Mouse (Mus musculus) embryonic facial prominence, embryonic 15.5 days (tissue): ENCODE measurements around the gene Tspyl2. TPM values are rescaled to one million over a fixed set of nuclear protein-coding genes. Genes with fewer than 3 reads are reported as not detected.

Experiments
- ATAC-seq: fragments of 200-750 bp; cut with Nextera tagmentation; 2 replicates; pipeline ENCODE4 v1.8.0; 2017; ENCODE audit warnings: low read depth, moderate TSS enrichment; ENCODE audit not compliant: insufficient number of reproducible peaks, low FRiP score, low TSS enrichment
- H3K27ac ChIP-seq: fragments of 300-500 bp; sonication (generic); replicated peaks from 2 replicates; pipeline ENCODE4 v1.5.1; 2015; ENCODE audit warnings: mild to moderate bottlenecking, inconsistent platforms
- H3K27me3 ChIP-seq: fragments of 300-500 bp; sonication (generic); 2 replicates; pipeline ENCODE4 v1.6.1; 2015; ENCODE audit warnings: inconsistent platforms
- H3K36me3 ChIP-seq: fragments of 300-500 bp; sonication (generic); 2 replicates; pipeline ENCODE4 v1.6.1; 2015; ENCODE audit warnings: mild to moderate bottlenecking, inconsistent platforms
- H3K4me1 ChIP-seq: fragments of 300-500 bp; sonication (generic); 2 replicates; pipeline ENCODE4 v1.6.1; 2015; ENCODE audit warnings: inconsistent platforms
- H3K4me2 ChIP-seq: fragments of 300-500 bp; sonication (generic); replicated peaks from 2 replicates; pipeline ENCODE4 v1.6.1; 2015; ENCODE audit warnings: mild to moderate bottlenecking, inconsistent platforms
- H3K4me3 ChIP-seq: fragments of 300-500 bp; sonication (generic); replicated peaks from 2 replicates; pipeline ENCODE4 v1.5.1; 2015; ENCODE audit warnings: mild to moderate bottlenecking, inconsistent platforms
- H3K9ac ChIP-seq: fragments of 300-500 bp; sonication (generic); 2 replicates; pipeline ENCODE4 v1.6.1; 2015; ENCODE audit warnings: inconsistent platforms
- H3K9me3 ChIP-seq: fragments of 300-500 bp; sonication (generic); replicated peaks from 2 replicates; pipeline ENCODE4 v1.6.1; 2016; ENCODE audit warnings: inconsistent platforms
- WGBS: fragments of 180-500 bp; shearing (Covaris S2); methylation state at CpG from one replicate; pipeline ENCODE4 v1.1.7; 2015; 5-methylcytosine and 5-hydroxymethylcytosine counted together
- polyA plus RNA-seq: library from polyadenylated mRNA; unstranded; fragments of >200 nt; fragmentation: Nextera tagmentation; extraction: Ambion mirVana; gene quantifications from 2 replicates; pipeline ENCODE4 v1.2.1, GENCODE M21; 2015

The Tspyl2 gene
- 35.3 and 42.8 TPM in 2 replicates for polyA plus RNA-seq

DNA sequence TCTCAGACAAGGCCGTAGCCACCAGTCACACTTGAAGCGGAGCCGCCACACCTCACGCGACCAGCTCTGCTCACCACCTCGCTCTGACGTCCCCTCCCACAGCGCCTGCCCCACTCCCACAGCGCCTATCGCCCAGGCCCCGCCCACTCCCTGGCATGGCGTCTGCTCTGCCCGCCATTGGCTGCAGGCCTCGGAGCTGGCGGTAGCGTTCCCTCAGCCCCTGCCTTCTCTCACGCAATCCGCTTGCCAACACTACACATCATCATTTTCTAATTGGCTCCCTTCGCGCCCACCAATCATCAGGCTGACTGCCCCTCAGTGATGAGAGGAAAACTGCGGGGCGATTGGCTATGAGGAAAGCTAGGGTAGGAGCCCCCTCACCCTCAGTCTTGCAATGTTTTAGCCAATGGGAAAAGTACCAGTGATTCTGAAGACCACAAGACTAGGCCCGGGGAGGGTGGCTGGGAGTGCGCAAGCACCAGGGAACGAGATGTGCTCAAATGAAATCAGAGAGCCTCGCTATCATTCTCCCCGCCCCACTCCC is at the start of gene Tspyl2:
Tspyl2 (minus strand) TSS at position 68 of the 544 bp plus-strand sequence.
- Histone ChIP-seq H3K27me3 (peaks cover 41% of the 10 kb centered on the region), H3K4me3 (peak within 1 kb of the TSS; percentile 59), H3K4me2 (peak within 1 kb of the TSS; percentile 51), H3K36me3 (peaks cover 3% of the 10 kb centered on the region; the same call in 1 of the 2 replicates), H3K9me3 (no peaks in the 10 kb centered on the region), H3K4me1 (no peaks in the 10 kb centered on the region), H3K9ac (peak within 1 kb of the TSS; percentile 69), H3K27ac (peak within 1 kb of the TSS; percentile 91)
- ATAC-seq: peak; percentile 97
- WGBS: 8% methylated on average over 27 of the region's 27 CpGs

DNA sequence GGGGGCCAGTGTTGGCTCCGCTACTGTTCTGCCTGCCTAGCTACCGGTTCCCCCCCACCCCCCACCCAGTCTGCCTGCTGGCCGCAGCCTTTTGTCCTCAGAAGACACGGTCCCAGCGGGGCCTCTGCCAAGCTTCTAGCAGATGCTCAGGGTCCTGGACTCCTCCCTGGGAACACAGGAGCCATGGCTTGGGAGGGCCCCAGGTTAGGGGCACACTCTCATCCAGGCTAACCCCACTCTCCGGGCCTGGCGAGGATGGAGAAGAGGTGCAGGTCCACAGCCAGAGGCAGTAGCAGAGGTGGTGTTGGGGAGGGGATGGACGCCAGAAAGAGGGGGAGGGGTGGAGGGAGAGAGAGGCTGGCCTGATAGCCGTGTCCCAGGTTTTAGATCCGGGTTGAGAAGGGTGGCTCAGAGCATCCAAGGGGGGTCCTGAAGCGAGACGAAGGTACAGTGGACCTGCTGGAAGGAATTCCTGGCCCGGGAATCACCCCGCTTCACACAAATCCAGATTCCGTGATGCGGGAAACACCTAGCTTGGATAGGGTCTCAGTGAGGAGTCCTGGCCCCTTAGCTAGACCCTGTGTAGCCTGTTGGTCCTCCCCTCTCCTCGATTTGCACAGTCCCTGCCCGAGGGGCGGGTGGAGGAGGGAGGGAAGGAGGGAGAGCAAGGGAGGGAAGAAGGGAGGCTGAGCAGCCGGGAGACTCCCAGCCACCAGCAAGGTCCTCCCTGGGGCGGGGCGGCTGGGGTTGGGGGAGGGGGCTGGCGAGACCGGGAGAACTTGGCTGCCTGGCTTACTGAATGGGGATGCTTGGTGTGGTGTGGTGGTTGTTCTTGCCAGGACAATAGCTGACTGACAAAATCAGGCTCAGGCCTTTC is 26.4 kb upstream of the Tspyl2 start, which contains the start of gene Gpr173:
Gpr173 (minus strand) TSS at position 308 of the 877 bp plus-strand sequence.
- ATAC-seq: peak; percentile 94
- H3K4me1 ChIP-seq: peaks cover 5% of the 10 kb centered on the region; the same call in 1 of the 2 replicates
- no peaks in the 10 kb centered on the region for H3K36me3 ChIP-seq
- H3K27ac ChIP-seq: 0 out of 2 replicates have a peak within 1 kb of the TSS, but pooled peaks have one; percentile 44
- 15% methylated on average over 23 of the region's 24 CpGs for WGBS
- H3K9me3 ChIP-seq: no peaks in the 10 kb centered on the region
- H3K4me3 ChIP-seq: peak within 1 kb of the TSS; percentile 49
- peak within 1 kb of the TSS; percentile 13; the same call in 1 of the 2 replicates for H3K9ac ChIP-seq
- peak within 1 kb of the TSS; percentile 55 for H3K4me2 ChIP-seq
- peaks cover 28% of the 10 kb centered on the region for H3K27me3 ChIP-seq

DNA sequence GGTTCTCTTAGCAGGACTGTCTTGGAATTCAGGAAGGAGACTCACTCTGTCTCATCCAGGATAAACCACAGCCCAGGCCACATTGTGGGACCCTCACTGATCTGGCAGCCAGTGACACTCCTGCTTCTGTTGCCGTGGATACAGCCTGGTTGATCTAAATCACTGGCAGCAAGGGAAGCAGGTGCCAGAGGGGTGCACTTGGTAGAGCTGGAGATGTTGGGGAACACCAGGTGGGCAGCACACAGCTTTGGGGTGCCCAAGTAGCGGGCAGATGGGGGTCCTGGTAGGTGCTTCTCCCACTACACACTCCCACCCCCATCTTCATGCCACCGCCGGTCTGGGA is 25.8 kb upstream of the Tspyl2 start:
- Histone ChIP-seq H3K4me2 (peak overlapping the region; percentile 55), H3K9me3 (no peaks in the 10 kb centered on the region), H3K27me3 (peaks cover 28% of the 10 kb centered on the region), H3K36me3 (no peaks in the 10 kb centered on the region), H3K4me3 (peak overlapping the region; percentile 49), H3K4me1 (peaks cover 5% of the 10 kb centered on the region; the same call in 1 of the 2 replicates), H3K9ac (peak overlapping the region; percentile 13; the same call in 1 of the 2 replicates), H3K27ac (no peak overlapping the region)
- 19% methylated on average over 4 of the region's 4 CpGs for WGBS
- ATAC-seq: peak; percentile 5; the same call in 1 of the 2 replicates

DNA sequence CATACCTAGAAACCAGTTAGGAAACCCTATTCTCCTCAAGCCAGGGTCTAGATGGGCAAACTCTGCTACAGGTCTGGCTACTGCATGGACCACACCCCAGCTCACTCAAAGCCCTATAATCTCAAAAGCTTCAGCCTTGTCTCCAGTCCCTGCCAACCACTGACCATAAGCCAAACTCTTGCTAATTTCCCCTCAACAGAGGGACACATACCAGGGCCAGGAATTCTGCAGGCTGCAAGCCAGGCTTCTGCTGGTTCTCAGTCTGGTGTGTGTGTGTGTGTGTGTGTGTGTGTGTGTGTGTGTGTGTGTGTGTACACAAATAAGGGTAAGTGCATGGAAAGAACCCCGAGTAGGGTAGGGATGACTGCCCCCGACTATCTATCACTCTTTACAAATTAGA is 24.2 kb upstream of the Tspyl2 start:
- H3K9ac ChIP-seq: no peak overlapping the region
- no peak overlapping the region for H3K4me3 ChIP-seq
- no peak overlapping the region for H3K4me2 ChIP-seq
- H3K9me3 ChIP-seq: no peaks in the 10 kb centered on the region
- 58% methylated on average over 2 of the region's 2 CpGs for WGBS
- no peaks in the 10 kb centered on the region for H3K36me3 ChIP-seq
- H3K4me1 ChIP-seq: peaks cover 5% of the 10 kb centered on the region; the same call in 1 of the 2 replicates
- no peak for ATAC-seq
- H3K27me3 ChIP-seq: peaks cover 28% of the 10 kb centered on the region
- no peak overlapping the region for H3K27ac ChIP-seq

DNA sequence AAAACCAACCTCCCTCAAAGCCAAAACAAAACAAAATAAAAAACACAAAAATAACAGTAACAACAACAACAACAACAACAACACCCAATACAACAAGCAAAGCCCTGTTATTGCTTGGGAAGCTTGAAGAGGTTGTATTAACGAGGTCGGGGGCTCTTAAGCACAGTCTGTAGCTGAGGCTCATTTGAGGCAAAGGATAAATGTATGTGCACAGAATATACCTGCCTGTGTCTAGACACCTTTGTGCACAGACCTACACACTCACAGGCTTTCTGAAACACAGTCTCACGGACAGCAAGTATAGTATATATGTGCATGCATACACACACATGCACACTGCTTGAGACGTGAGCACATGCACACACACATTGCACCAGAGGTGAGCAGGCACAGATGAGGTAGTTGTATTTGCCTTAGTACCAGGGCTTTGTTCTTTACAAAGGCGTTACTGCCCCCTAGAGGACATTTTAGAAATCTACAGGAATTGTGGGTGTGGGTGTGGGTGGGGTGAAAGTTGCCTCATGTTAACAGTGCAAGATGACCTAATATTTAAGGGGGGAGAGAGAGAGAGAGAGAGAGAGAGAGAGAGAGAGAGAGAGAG is 10.4 kb upstream of the Tspyl2 start:
- H3K27ac ChIP-seq: no peak overlapping the region
- no peaks in the 10 kb centered on the region for H3K9me3 ChIP-seq
- H3K36me3 ChIP-seq: no peaks in the 10 kb centered on the region
- 23% methylated on average over 5 of the region's 5 CpGs for WGBS
- no peak overlapping the region for H3K9ac ChIP-seq
- no peak overlapping the region for H3K4me2 ChIP-seq
- no peak for ATAC-seq
- no peaks in the 10 kb centered on the region for H3K27me3 ChIP-seq
- H3K4me1 ChIP-seq: no peaks in the 10 kb centered on the region
- no peak overlapping the region for H3K4me3 ChIP-seq

DNA sequence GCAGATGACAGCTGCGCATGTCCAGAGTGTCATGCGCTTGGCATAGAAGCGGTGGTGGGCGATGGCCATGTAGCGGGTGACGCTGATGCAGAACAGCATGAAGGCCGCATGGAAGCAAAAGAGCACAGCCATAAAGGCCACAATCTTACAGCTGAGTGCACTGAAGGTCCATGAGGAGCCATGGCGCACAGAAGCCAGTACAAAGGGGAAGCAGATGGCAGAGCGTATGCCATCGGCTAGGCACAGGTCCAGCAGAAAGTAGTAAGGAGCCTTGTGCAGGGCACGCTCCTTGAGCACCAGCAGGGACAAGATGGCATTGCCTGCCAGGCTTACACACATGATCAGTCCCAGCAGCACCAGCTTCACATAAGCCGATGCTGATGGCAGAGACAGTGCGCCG is 4.8 kb upstream of the Tspyl2 start:
- WGBS: 97% methylated on average over 14 of the region's 14 CpGs
- Histone ChIP-seq H3K9me3 (no peaks in the 10 kb centered on the region), H3K4me1 (no peaks in the 10 kb centered on the region), H3K4me3 (no peak overlapping the region), H3K4me2 (no peak overlapping the region), H3K9ac (no peak overlapping the region), H3K27ac (no peak overlapping the region), H3K36me3 (no peaks in the 10 kb centered on the region), H3K27me3 (peaks cover 33% of the 10 kb centered on the region)
- no peak for ATAC-seq

DNA sequence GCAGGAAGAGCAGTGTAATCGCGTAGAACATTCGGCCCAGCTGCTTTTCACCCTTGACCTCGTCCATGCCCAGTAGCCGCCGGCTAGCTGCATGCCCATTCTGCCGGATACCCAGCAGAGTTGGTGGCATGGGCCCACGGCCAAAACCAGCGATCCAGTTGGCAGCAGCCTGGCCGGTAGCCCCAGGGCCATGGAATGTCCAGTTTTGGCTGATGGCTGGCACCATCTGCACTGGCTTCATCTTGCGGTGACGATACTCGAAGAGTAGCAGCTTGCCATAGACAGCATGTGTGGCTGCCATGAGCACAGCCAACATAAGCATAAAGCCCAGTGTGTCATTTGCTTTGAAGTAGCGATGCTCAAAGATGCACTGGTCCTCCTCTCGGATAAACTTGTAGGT is 4.4 kb upstream of the Tspyl2 start:
- peaks cover 34% of the 10 kb centered on the region for H3K27me3 ChIP-seq
- H3K36me3 ChIP-seq: no peaks in the 10 kb centered on the region
- H3K9ac ChIP-seq: no peak overlapping the region
- no peak overlapping the region for H3K4me2 ChIP-seq
- H3K4me3 ChIP-seq: no peak overlapping the region
- H3K4me1 ChIP-seq: no peaks in the 10 kb centered on the region
- no peak overlapping the region for H3K27ac ChIP-seq
- H3K9me3 ChIP-seq: no peaks in the 10 kb centered on the region
- ATAC-seq: no peak
- WGBS: 89% methylated on average over 15 of the region's 15 CpGs

DNA sequence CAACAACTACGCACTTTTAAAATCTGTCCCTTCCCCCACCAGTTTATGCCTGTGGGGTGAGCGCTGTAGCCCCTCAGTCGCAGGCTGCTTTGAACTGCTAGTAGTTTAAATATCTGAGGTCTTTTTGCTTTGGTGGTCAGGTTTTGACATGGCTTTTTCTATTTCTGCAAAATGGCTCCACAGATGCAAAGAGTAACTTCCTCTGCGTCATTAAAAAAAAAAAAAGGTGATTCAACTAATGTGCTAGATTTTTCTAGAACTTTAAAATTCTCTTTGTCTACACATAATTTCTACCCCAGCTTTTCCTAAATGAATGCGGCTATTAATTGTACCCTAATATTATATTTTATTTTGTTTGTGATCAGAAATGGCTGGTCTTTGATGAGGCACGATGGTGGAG is 678 bp upstream of the Tspyl2 start:
- H3K27ac ChIP-seq: peak overlapping the region; percentile 91
- H3K9ac ChIP-seq: no peak overlapping the region
- no peaks in the 10 kb centered on the region for H3K9me3 ChIP-seq
- H3K27me3 ChIP-seq: peaks cover 41% of the 10 kb centered on the region
- 32% methylated on average over 6 of the region's 6 CpGs for WGBS
- peaks cover 3% of the 10 kb centered on the region; the same call in 1 of the 2 replicates for H3K36me3 ChIP-seq
- H3K4me1 ChIP-seq: no peaks in the 10 kb centered on the region
- peak overlapping the region; percentile 51 for H3K4me2 ChIP-seq
- peak overlapping the region; percentile 59 for H3K4me3 ChIP-seq
- ATAC-seq: no peak

DNA sequence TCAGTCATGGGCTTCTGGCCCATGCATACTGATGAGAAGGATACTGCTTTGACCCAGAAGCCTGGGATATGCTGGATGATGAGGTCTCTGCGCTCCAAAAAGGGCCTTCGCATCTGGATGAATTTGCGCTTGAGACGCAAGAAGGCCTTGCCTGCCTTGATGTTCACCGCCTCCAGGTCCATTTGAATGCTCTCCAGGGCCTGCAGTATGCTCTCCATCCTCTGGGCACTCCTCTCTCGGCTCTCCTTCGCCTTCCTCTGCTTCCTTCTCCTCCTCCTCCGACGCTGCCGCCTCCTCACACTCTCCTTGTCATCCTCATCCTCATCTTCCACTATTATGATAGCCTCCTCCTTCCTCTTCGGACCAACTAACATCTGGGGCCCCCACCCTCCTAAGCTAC is 729 bp downstream of the Tspyl2 start:
- WGBS: 31% methylated on average over 11 of the region's 11 CpGs
- Histone ChIP-seq H3K36me3 (peaks cover 3% of the 10 kb centered on the region; the same call in 1 of the 2 replicates), H3K4me1 (no peaks in the 10 kb centered on the region), H3K27ac (0 out of 2 replicates have a peak overlapping the region, but pooled peaks have one; percentile 91), H3K4me3 (peak overlapping the region; percentile 59), H3K9me3 (no peaks in the 10 kb centered on the region), H3K27me3 (peaks cover 37% of the 10 kb centered on the region), H3K9ac (peak overlapping the region; percentile 69), H3K4me2 (peak overlapping the region; percentile 51)
- no peak for ATAC-seq

DNA sequence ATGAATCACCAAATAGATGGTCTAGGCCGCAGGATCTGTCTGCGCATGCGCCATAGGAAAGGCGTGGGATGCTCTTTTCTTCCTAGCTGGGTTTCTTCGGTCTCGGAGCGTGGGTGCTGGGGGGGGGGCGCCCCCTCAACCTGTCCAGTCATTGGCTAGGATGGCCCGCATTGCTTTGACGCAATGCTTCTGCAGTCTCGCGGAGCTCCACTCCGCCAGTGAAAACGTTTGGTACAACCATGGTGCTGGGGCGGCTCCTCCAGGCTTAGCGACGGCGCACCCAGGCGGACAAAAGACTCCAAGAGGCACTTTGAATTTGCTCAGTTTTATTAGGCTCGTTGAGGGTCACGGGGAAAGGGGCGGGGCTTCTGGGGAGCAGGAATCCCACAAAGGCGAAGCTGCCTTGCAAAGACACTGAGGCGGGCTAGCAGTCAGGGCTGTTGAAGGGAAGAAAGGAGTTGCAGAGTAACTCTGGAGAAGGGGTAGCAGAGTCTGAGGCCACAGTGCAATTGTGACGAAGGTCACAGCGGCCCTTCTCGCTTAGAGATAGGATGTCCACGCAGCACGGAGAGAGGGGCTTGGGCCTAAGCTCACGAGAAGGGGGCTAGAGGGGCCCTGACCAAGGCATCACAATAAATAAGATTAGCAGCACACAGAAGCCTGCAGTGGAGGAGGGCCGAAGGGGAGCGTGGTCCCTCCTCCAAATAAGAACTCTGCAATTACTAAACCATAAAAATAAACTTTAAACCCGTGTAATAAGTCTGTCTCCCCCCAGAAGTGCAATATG is 5.5 kb downstream of the Tspyl2 start:
- WGBS: 11% methylated on average over 33 of the region's 33 CpGs
- H3K27ac ChIP-seq: peak overlapping the region; percentile 92
- ATAC-seq: peak; percentile 99
- peak overlapping the region; percentile 44 for H3K4me2 ChIP-seq
- peaks cover 13% of the 10 kb centered on the region; the same call in 1 of the 2 replicates for H3K27me3 ChIP-seq
- H3K4me3 ChIP-seq: peak overlapping the region; percentile 35
- H3K9me3 ChIP-seq: no peaks in the 10 kb centered on the region
- no peaks in the 10 kb centered on the region for H3K4me1 ChIP-seq
- H3K9ac ChIP-seq: peak overlapping the region; percentile 39; the same call in 1 of the 2 replicates
- H3K36me3 ChIP-seq: peaks cover 3% of the 10 kb centered on the region; the same call in 1 of the 2 replicates
